Mouse (Mus musculus) limb, embryonic 15.5 days (tissue): ENCODE measurements around the gene Gab3. TPM values are rescaled to one million over a fixed set of nuclear protein-coding genes. Genes with fewer than 3 reads are reported as not detected.
"Not testable (repeated sequence)": the region's sequence is repeated elsewhere in the genome, so short reads cannot be mapped to it uniquely, and the experiment has no call there.

Experiments
- ATAC-seq: fragments of 200-750 bp; cut with Nextera tagmentation; 2 replicates; pipeline ENCODE4 v1.8.0; 2017; ENCODE audit warnings: low read depth, moderate TSS enrichment; ENCODE audit not compliant: insufficient number of reproducible peaks, low FRiP score, low TSS enrichment
- H3K27ac ChIP-seq: fragments of 300-500 bp; sonication (generic); 2 replicates; pipeline ENCODE4 v1.5.1; 2015; ENCODE audit warnings: moderate library complexity, mild to moderate bottlenecking, inconsistent platforms
- H3K27me3 ChIP-seq: fragments of 300-500 bp; sonication (generic); 2 replicates; pipeline ENCODE4 v1.6.1; 2015; ENCODE audit warnings: inconsistent platforms
- H3K36me3 ChIP-seq: fragments of 300-500 bp; sonication (generic); 2 replicates; pipeline ENCODE4 v1.6.1; 2015; ENCODE audit warnings: inconsistent platforms
- H3K4me1 ChIP-seq: fragments of 300-500 bp; sonication (generic); 2 replicates; pipeline ENCODE4 v1.6.1; 2015; ENCODE audit warnings: inconsistent platforms
- H3K4me2 ChIP-seq: fragments of 300-500 bp; sonication (generic); 2 replicates; pipeline ENCODE4 v1.6.1; 2015; ENCODE audit warnings: mild to moderate bottlenecking, inconsistent platforms
- H3K4me3 ChIP-seq: fragments of 300-500 bp; sonication (generic); 2 replicates; pipeline ENCODE4 v1.5.1; 2015; ENCODE audit warnings: mild to moderate bottlenecking, inconsistent platforms
- H3K9ac ChIP-seq: fragments of 300-500 bp; sonication (generic); 2 replicates; pipeline ENCODE4 v1.6.1; 2015; ENCODE audit warnings: inconsistent platforms
- H3K9me3 ChIP-seq: fragments of 300-500 bp; sonication (generic); 2 replicates; pipeline ENCODE4 v1.6.1; 2016; ENCODE audit warnings: inconsistent platforms
- WGBS: fragments of 180-500 bp; shearing (Covaris S2); methylation state at CpG from one replicate; pipeline ENCODE4 v1.1.7; 2015; 5-methylcytosine and 5-hydroxymethylcytosine counted together
- polyA plus RNA-seq: library from polyadenylated mRNA; unstranded; fragments of >200 nt; fragmentation: Nextera tagmentation; extraction: Ambion mirVana; gene quantifications from 2 replicates; pipeline ENCODE4 v1.2.1, GENCODE M21; 2015

Gab3 gene
- polyA plus RNA-seq, 1 experiment from 2014 or later: 3.5 TPM

- H3K4me1 ChIP-seq: no peaks in the 10 kb centered on the region
- no peaks in the 10 kb centered on the region for H3K36me3 ChIP-seq
- H3K9ac ChIP-seq: no peak overlapping the region
- no peak overlapping the region for H3K4me3 ChIP-seq
- H3K4me2 ChIP-seq: no peak overlapping the region
- H3K27ac ChIP-seq: no peak overlapping the region
- ATAC-seq: no peak
- H3K27me3 ChIP-seq: no peaks in the 10 kb centered on the region
- 27% methylated on average over 1 of the region's 1 CpGs for WGBS
- no peaks in the 10 kb centered on the region for H3K9me3 ChIP-seq
These were observed 396 bp upstream of the Gab3 start for GRCm38 (mm10) chrX:75085654-75086053.

- Histone ChIP-seq H3K27ac (no peak overlapping the region), H3K9me3 (no peaks in the 10 kb centered on the region), H3K4me1 (no peaks in the 10 kb centered on the region), H3K27me3 (no peaks in the 10 kb centered on the region), H3K4me3 (peak overlapping the region; percentile 49), H3K36me3 (no peaks in the 10 kb centered on the region), H3K4me2 (peak overlapping the region; percentile 50), H3K9ac (peak overlapping the region; percentile 26; the same call in 1 of the 2 replicates)
- no peak for ATAC-seq
- WGBS: 36% methylated on average over 26 of the region's 26 CpGs
These were observed 1.1 kb downstream of the Gab3 start for GRCm38 (mm10) chrX:75083982-75084773.

- H3K27ac ChIP-seq: no peak overlapping the region
- no peaks in the 10 kb centered on the region for H3K4me1 ChIP-seq
- H3K4me3 ChIP-seq: no peak overlapping the region
- no peak for ATAC-seq
- 70% methylated on average over 2 of the region's 2 CpGs for WGBS
- H3K36me3 ChIP-seq: no peaks in the 10 kb centered on the region
- H3K27me3 ChIP-seq: no peaks in the 10 kb centered on the region
- H3K4me2 ChIP-seq: no peak overlapping the region
- H3K9ac ChIP-seq: no peak overlapping the region
- no peaks in the 10 kb centered on the region for H3K9me3 ChIP-seq
These were observed 2.9 kb downstream of the Gab3 start for GRCm38 (mm10) chrX:75082351-75082750.

- no peaks in the 10 kb centered on the region for H3K27me3 ChIP-seq
- no peaks in the 10 kb centered on the region for H3K4me1 ChIP-seq
- 88% methylated on average over 2 of the region's 2 CpGs for WGBS
- H3K36me3 ChIP-seq: no peaks in the 10 kb centered on the region
- no peak for ATAC-seq
- H3K9ac ChIP-seq: no peak overlapping the region
- no peak overlapping the region for H3K27ac ChIP-seq
- H3K4me2 ChIP-seq: no peak overlapping the region
- no peaks in the 10 kb centered on the region for H3K9me3 ChIP-seq
- no peak overlapping the region for H3K4me3 ChIP-seq
These were observed 29.0 kb downstream of the Gab3 start for GRCm38 (mm10) chrX:75056120-75056775.

GRCm38 (mm10) chrX:75046921-75047635 is 38.2 kb downstream of the Gab3 start:
- Histone ChIP-seq H3K36me3 (no peaks in the 10 kb centered on the region), H3K27me3 (no peaks in the 10 kb centered on the region), H3K4me1 (no peaks in the 10 kb centered on the region), H3K9me3 (no peaks in the 10 kb centered on the region), H3K4me3 (no peak overlapping the region), H3K4me2 (no peak overlapping the region), H3K27ac (no peak overlapping the region), H3K9ac (no peak overlapping the region)
- 38% methylated on average over 3 of the region's 3 CpGs for WGBS
- ATAC-seq: no peak

GRCm38 (mm10) chrX:75045931-75046330 is 39.3 kb downstream of the Gab3 start:
- no peaks in the 10 kb centered on the region for H3K4me1 ChIP-seq
- WGBS: 57% methylated on average over 1 of the region's 1 CpGs
- no peak overlapping the region for H3K4me3 ChIP-seq
- no peaks in the 10 kb centered on the region for H3K36me3 ChIP-seq
- H3K4me2 ChIP-seq: no peak overlapping the region
- no peaks in the 10 kb centered on the region for H3K27me3 ChIP-seq
- no peak overlapping the region for H3K27ac ChIP-seq
- no peaks in the 10 kb centered on the region for H3K9me3 ChIP-seq
- no peak overlapping the region for H3K9ac ChIP-seq
- ATAC-seq: no peak

- no peaks in the 10 kb centered on the region for H3K4me1 ChIP-seq
- H3K4me2 ChIP-seq: no peak overlapping the region
- H3K9ac ChIP-seq: no peak overlapping the region
- H3K36me3 ChIP-seq: no peaks in the 10 kb centered on the region
- no peak for ATAC-seq
- no peak overlapping the region for H3K27ac ChIP-seq
- H3K9me3 ChIP-seq: no peaks in the 10 kb centered on the region
- no peak overlapping the region for H3K4me3 ChIP-seq
- no peaks in the 10 kb centered on the region for H3K27me3 ChIP-seq
- WGBS: 46% methylated on average over 4 of the region's 4 CpGs
These were observed 40.7 kb downstream of the Gab3 start for GRCm38 (mm10) chrX:75044595-75044994.

- Histone ChIP-seq H3K27ac (no peak overlapping the region), H3K9ac (no peak overlapping the region), H3K27me3 (no peaks in the 10 kb centered on the region), H3K4me2 (no peak overlapping the region), H3K4me1 (no peaks in the 10 kb centered on the region), H3K36me3 (no peaks in the 10 kb centered on the region), H3K4me3 (no peak overlapping the region), H3K9me3 (no peaks in the 10 kb centered on the region)
- ATAC-seq: no peak
These were observed 48.6 kb downstream of the Gab3 start for GRCm38 (mm10) chrX:75036626-75037025.

GRCm38 (mm10) chrX:75035162-75035561 is 50.1 kb downstream of the Gab3 start:
- H3K4me1 ChIP-seq: no peaks in the 10 kb centered on the region
- no peak overlapping the region for H3K9ac ChIP-seq
- no peaks in the 10 kb centered on the region for H3K36me3 ChIP-seq
- no peak for ATAC-seq
- H3K9me3 ChIP-seq: no peaks in the 10 kb centered on the region
- no peak overlapping the region for H3K27ac ChIP-seq
- no peak overlapping the region for H3K4me2 ChIP-seq
- H3K4me3 ChIP-seq: no peak overlapping the region
- H3K27me3 ChIP-seq: no peaks in the 10 kb centered on the region
- WGBS: 62% methylated on average over 2 of the region's 2 CpGs

GRCm38 (mm10) chrX:75034054-75034453 is 51.2 kb downstream of the Gab3 start:
- H3K4me1 ChIP-seq, H3K9me3 ChIP-seq, H3K4me3 ChIP-seq, ATAC-seq, H3K36me3 ChIP-seq, H3K4me2 ChIP-seq, H3K27ac ChIP-seq, H3K9ac ChIP-seq, H3K27me3 ChIP-seq: not testable (repeated sequence)
- 57% methylated on average over 1 of the region's 1 CpGs for WGBS

GRCm38 (mm10) chrX:74983734-74984133 is 101.5 kb downstream of the Gab3 start:
- ATAC-seq: no peak
- Histone ChIP-seq H3K27me3 (no peaks in the 10 kb centered on the region), H3K4me2 (no peak overlapping the region), H3K9ac (no peak overlapping the region), H3K4me3 (no peak overlapping the region), H3K4me1 (no peaks in the 10 kb centered on the region), H3K27ac (no peak overlapping the region), H3K9me3 (no peaks in the 10 kb centered on the region), H3K36me3 (no peaks in the 10 kb centered on the region)
- WGBS: 91% methylated on average over 5 of the region's 5 CpGs

GRCm38 (mm10) chrX:74962899-74963298 is 122.4 kb downstream of the Gab3 start:
- WGBS: 27% methylated on average over 1 of the region's 2 CpGs
- ATAC-seq, H3K27ac ChIP-seq, H3K9ac ChIP-seq, H3K27me3 ChIP-seq, H3K4me1 ChIP-seq, H3K4me2 ChIP-seq, H3K9me3 ChIP-seq, H3K4me3 ChIP-seq, H3K36me3 ChIP-seq: not testable (repeated sequence)
